Mouse (Mus musculus) adrenal gland, adult 2 months (tissue): ENCODE results near the gene Matk. TPM values are rescaled to one million over a fixed set of nuclear protein-coding genes. Genes with fewer than 3 reads are reported as not detected.

Experiments used
- DNase-seq: peaks from one replicate; pipeline ENCODE4 v3.0.0; 2021
- polyA plus RNA-seq: library from polyadenylated mRNA; depleted of rRNA; stranded (reverse); fragments of >200 nt; gene quantifications from 2 replicates; pipeline ENCODE4 v1.2.3, GENCODE M21; 2012
- total RNA-seq, 2 experiments: library from RNA; stranded (reverse); gene quantifications; 2 replicates each; pipeline ENCODE4 v1.2.3; 2021

Matk gene
- total and polyA plus RNA-seq, 3 experiments: 0.69 to 1.0 (median 0.73) TPM

- no peak for DNase-seq
These were observed 10.7 kb upstream of the Matk start for GRCm38 (mm10) chr10:81242021-81242420.

GRCm38 (mm10) chr10:81244146-81244545, 8.6 kb upstream of the Matk start:
- DNase-seq: no peak

GRCm38 (mm10) chr10:81244595-81244994, 8.1 kb upstream of the Matk start:
- peak; percentile 73 for DNase-seq

- no peak for DNase-seq
These were observed 7.6 kb upstream of the Matk start for GRCm38 (mm10) chr10:81245166-81245565.

DNA sequence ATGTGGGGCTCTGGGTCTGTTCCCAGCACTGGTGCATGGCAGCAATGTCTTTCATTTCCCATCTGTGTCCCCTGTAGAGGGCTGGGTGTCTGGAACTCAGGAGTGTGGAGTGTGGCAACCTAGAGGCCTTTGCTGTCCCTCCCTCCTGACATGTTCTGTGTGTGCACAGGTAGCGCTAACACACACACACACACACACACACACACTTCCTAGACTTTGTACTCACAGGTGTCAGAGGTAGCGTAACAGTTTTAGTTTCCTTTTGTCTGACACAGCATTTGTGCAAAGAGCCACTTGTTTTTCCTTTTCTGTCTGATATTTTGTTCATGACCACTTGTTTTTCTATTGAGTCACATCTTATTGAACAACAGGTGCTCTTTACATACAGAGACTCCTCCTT, 4.9 kb upstream of the Matk start:
- DNase-seq: no peak

- no peak for DNase-seq
These were observed 3.3 kb upstream of the Matk start for GRCm38 (mm10) chr10:81249442-81249841.

DNA sequence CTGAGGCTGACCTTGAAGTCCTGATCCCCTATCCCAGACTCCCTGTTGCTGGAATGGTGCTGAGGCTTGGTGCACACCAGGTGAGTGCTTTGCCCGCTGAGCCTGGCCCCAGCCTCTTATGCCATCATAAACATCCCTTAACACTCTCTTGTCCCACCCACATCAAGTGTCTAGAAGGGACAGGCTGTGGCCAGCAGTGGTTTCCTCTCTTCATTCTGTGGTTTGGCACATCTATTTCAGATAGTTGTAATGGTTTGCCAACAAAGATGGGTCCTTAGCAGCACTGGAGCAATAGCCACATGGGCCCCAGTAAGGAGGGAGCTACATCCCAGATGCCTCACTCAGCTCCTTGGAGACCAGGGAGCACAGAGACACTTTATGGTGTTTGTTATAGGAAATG, 2.2 kb downstream of the Matk start:
- no peak for DNase-seq

- no peak for DNase-seq
These were observed 4.7 kb downstream of the Matk start for GRCm38 (mm10) chr10:81257158-81258039.

GRCm38 (mm10) chr10:81259225-81259884, 6.6 kb downstream of the Matk start:
- no peak for DNase-seq

GRCm38 (mm10) chr10:81261025-81261424, 8.3 kb downstream of the Matk start:
- DNase-seq: no peak

GRCm38 (mm10) chr10:81265540-81265939, 12.8 kb downstream of the Matk start:
- DNase-seq: no peak

- peak; percentile 97 for DNase-seq
These were observed 13.7 kb downstream of the Matk start, which contains the start of the genes Mrpl54 and Apba3 for GRCm38 (mm10) chr10:81266211-81267105. TSS of gene Mrpl54 (minus strand) at chr10:81266934. TSS of gene Apba3 (plus strand) at chr10:81266960.

DNA sequence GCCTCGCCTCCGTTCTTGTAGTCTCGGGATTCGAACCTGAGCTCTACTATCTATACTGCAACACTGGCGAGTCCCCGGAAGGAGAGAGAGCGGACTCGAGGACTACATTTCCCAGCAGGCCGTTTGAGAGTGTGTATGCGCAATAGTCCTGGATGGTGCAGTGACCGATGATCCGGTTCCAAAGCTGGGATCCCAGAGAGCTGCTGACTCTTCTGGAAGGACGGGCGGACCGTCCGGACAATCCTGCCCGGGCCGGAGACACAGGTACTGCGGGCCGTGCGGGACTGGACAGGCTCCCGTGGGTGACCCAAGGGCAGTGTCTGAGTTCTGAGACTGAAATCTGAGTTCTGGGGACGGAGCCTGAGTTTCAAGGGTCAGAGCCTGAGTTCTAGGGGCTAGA, 15.3 kb downstream of the Matk start:
- peak; percentile 91 for DNase-seq

DNA sequence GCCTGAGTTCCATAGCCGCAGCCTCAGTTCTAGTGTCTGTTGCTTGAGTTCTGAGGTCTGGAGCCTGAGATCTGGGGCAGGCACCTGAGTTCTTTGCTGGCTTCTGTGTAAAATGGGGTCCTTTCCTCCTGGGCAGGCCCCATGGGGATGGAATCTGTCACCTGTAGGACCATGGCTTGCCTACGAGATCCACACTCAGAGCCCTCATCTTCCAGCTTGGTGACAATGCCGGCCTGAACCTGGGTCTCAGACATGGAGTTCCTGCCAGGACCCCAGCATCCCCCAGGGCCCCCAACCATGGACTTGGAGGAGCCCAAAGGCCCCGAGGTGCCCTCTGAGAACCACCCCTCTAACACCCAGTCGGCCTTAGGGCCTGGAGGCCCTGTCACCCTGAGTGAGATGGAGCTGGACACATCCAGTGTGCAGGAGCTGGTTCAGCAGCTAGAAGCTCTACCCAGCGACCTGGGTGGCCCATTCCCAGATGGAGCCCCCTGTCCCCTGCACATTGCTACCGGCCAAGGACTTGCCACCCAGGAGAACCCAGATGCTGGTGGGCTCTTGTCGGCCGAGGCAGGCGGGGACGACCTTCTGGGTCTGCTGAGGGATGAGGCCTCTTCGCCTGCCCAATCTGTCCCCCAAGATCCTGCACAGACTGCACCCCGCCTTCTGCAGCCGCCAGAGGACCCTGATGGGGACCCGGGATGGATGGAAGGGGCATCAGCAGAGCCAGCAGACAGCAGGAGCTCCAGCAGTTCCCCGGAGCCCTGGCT, 16.1 kb downstream of the Matk start:
- DNase-seq: no peak

DNA sequence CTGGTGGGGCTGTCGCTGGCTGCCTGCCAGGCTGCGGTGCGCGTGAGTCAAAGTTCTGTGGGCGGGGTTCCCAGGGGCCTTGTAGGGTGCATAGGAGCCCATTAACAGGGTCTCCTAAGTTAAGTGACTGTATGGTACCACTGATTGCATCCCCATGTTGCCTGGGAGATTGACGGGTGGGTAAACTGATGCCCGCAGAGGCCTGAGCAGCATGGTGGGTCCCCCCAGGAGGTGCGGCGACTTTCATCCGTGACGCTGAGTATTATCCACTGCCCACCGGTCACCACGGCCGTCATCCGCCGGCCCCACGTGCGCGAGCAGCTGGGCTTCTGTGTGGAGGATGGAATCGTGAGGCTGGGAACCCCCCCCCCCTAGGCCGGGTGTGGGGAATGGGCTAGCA, 19.6 kb downstream of the Matk start:
- no peak for DNase-seq

DNA sequence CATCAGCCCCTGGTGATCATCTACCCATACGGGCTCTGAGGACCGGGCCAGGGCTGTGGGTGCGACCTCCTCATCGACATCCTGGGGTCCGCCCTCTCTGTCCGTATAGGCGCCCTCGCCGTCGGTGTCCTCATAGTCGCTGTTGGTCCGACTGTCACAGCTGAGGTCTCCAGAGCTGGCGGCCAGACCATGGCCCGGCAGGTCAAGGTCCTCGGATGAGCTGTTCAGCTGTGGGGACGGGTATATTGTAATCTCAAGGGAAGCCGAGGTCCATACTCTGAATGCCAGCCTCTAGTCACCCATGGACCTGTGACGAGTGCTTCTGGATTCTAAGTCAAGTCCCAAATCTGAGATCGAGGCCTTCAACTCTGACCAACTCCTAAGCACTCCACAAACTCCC, 21.1 kb downstream of the Matk start:
- peak; percentile 74 for DNase-seq

DNA sequence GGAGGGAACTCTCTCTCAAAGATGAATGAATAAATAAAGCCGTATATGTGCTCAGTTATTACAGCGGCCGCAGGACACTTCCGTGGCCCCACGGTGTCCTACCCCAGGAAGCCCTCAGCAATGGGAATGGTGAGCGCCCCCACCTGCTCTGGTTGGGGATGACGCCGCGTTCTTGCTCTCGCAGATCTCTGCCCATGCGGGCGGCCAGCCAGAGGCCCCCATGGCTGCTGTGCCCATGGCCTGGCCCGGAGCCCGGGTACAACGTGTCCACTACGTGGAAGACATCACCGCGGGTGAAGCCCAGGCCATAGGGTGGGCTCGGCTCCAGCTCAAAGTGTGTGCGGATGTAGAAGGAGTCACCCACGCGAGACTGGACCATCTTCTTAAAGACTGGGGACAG, 24.9 kb downstream of the Matk start:
- DNase-seq: no peak

DNA sequence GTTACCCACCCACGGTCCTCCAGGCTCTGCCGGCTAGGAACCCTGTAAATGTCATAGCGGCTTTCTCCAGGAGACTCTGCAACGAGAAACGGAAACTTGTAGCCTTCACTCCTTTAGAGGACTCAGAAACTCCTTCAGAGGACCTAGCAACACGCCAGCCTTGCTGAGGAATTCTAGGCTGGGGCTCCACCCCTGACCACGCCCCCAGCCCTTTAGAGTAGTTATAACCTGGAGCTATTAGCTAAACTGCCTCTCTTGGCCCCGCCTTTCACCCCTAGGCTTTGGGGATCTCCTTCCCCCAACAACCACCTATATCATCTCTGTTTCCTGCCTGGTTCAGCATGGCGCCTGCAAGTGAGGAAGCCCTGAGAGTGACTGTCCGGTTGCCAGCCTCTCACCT, 26.8 kb downstream of the Matk start:
- DNase-seq: no peak

- DNase-seq: no peak
These were observed 31.5 kb downstream of the Matk start for GRCm38 (mm10) chr10:81284189-81284588.

GRCm38 (mm10) chr10:81284719-81285118, 32.0 kb downstream of the Matk start:
- DNase-seq: no peak

DNA sequence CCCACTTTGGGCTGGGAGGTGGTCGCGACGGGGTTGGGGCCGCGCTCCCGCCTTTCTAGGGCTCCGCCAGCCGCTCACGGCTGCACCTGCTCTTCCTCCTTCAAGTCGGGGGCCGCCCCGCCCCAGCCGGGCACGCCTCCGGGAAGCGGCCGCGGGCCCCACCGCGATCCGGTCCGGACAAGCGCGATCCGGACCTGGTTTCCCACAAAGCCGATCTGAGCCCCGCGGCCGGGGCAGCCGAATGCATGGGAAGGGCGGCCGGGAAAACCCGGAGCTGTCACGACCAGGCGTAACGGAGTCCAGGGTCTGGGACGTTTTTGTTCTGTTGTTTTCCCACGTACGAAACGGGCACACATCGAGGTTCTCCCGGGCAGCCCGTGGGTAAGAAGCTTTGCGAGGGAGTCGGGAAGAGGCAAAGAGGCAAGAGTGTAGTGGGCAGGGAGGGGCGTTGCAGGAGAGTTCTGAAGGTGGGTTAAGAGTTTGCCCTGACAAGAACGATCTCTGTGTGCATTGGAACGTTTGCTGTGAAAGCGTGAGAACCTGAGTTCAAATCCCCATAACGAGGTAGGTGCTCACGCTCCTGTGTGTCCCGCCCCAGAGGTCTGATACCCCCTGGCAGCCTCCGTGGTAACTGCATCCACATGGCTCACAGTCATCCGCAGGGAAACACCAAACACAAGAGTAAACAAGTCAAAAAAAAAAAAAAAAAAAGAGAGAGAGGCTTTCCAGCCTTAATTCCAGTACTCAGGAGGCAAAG, 33.1 kb downstream of the Matk start:
- DNase-seq: peak; percentile 91
